ENCODE assay signal across 10 mouse cellular contexts in genomic region chr6:8046446-8046845, GRCm38 (mm10).
DNase-seq lines count a peak whose midpoint lies in the region.
"Had no signal": no experiment of that assay in that cellular context is flagged by ENCODE, and none has a peak within 500 bp of the region (broad histone marks: within the 10 kb centered on the region; RNA-seq: fewer than 3 reads in every experiment).

No protein-coding gene starts in this region.

- intact Hi-C loops in left cerebral cortex, postnatal 4 days (cut with DNase I): no loop called here

- peak; percentile 31 for DNase-seq in adrenal gland, adult 2 months
- DNase-seq in adrenal gland, adult 18-20 months (ENCODE audit: low spot score in 2 of 2): no peak
- peak; percentile 41 for DNase-seq in testis, postnatal 14 days (ENCODE audit: low spot score)
- DNase-seq in testis, postnatal 10 days (ENCODE audit: low spot score): no peak
- DNase-seq in kidney, postnatal 14 days: peak; percentile 21
- no peak for DNase-seq in left cerebral cortex, postnatal 4 days
- no peak for DNase-seq in retina, embryonic 14.5 days (ENCODE audit: low spot score)
- no peak for DNase-seq in cerebellum, adult 9-10 months
- DNase-seq: cerebellum, adult 18-20 months; retina, postnatal 1 day had no signal

Comparison
In these comparisons a context has a peak if more than half of its experiments do, and no peak if none do; other contexts are left out.
1. DNase-seq: peak in adrenal gland, adult 2 months (single experiment), testis, postnatal 14 days (single experiment) and kidney, postnatal 14 days (single experiment); none in adrenal gland, adult 18-20 months (0 of 2), testis, postnatal 10 days (single experiment), left cerebral cortex, postnatal 4 days (single experiment), retina, embryonic 14.5 days (single experiment) and cerebellum, adult 9-10 months (single experiment).